Mouse (Mus musculus) C2C12 (cell line): ENCODE data around the gene Hdgfl2.

ENCODE experiments used
- CEBPB ChIP-seq: IDR thresholded peaks from one replicate; pipeline ENCODE4 v1.6.1; 2011; ENCODE audit warnings: low read depth, mild to moderate bottlenecking, control low read depth, moderate library complexity
- CTCF ChIP-seq: IDR thresholded peaks from one replicate; pipeline ENCODE4 v1.5.1; 2011; ENCODE audit not compliant: control insufficient read depth, insufficient read depth, insufficient read length
- MAX ChIP-seq: IDR thresholded peaks from one replicate; pipeline ENCODE4 v1.6.1; 2011; ENCODE audit warnings: mild to moderate bottlenecking, control low read depth
- MYOG ChIP-seq: IDR thresholded peaks from one replicate; pipeline ENCODE4 v1.6.1; 2011; ENCODE audit not compliant: control insufficient read depth, insufficient read length; ENCODE audit errors: extremely low read depth
- USF1 ChIP-seq: IDR thresholded peaks from one replicate; pipeline ENCODE4 v1.6.1; 2011; ENCODE audit warnings: low read depth, mild to moderate bottlenecking, control low read depth, moderate library complexity

GRCm38 (mm10) chr17:56051369-56051768 lies 28.1 kb upstream of the Hdgfl2 start:
- no peak for TF ChIP-seq CTCF
- no peak for TF ChIP-seq MAX
- no peak for TF ChIP-seq USF1
- TF ChIP-seq CEBPB = no peak
- TF ChIP-seq MYOG = no peak
